Mouse (Mus musculus) small intestine, adult 10 weeks (tissue): ENCODE measurements around the gene Fam126a. TPM values are rescaled to one million over a fixed set of nuclear protein-coding genes. Genes with fewer than 3 reads are reported as not detected.

Experiments
- polyA plus RNA-seq: library from polyadenylated mRNA; stranded (reverse); fragments of 350-450 nt; fragmentation: Illumina TruSeq; extraction: RNeasy Lipid Tissue Mini Kit (QIAGEN cat#74804); gene quantifications from one replicate; pipeline ENCODE4 v1.2.3, GENCODE M21; 2014; ENCODE audit warnings: low replicate concordance

Gene Fam126a
- 11.1 TPM for polyA plus RNA-seq

DNA sequence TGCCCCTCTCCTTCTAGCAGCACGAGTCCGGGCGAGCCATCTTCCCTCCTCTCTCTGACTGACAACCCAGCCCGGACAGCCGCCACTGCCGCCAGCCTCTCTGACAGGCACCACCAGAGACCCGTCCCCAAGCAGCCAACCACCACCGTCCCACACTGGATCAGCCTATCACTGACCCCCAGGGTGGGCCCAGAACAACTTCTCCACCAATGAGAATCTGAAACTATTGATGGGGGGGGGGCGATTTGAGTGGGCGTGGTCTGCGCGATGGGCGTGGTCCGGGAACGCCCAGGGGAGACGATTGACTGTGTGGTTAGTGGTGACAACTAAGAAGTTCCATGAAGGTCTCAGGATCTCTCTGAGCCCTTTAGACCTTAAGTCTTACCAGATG, at the start of gene Fam126a:
Fam126a (minus strand) TSS at position 112 of the 391 bp plus-strand sequence.

Other genes starting within 250 kb of the Fam126a start
- gene Pus7, start 247.0 kb downstream of the Fam126a start, polyA plus RNA-seq: 9.6 TPM
- 16.1 TPM for gene Rint1, start 243.0 kb downstream of the Fam126a start, polyA plus RNA-seq
- gene Tomm7, start 186.5 kb downstream of the Fam126a start, polyA plus RNA-seq: 36.7 TPM
- gene Klhl7, start 69.9 kb upstream of the Fam126a start, polyA plus RNA-seq: 31.3 TPM
- gene Nupl2, start 134.3 kb upstream of the Fam126a start, polyA plus RNA-seq: 3.3 TPM